Mouse (Mus musculus): ENCODE measurements at regions not wholly inside any gene's neighbourhood (a gene's known extent, or its start where the extent isn't known, plus 50 kb on each side); places are given as distances from the start of the nearest gene placed in this dataset.
"Not testable (repeated sequence)": the region's sequence is repeated elsewhere in the genome, so short reads cannot be mapped to it uniquely, and the experiment has no call there.

DNA sequence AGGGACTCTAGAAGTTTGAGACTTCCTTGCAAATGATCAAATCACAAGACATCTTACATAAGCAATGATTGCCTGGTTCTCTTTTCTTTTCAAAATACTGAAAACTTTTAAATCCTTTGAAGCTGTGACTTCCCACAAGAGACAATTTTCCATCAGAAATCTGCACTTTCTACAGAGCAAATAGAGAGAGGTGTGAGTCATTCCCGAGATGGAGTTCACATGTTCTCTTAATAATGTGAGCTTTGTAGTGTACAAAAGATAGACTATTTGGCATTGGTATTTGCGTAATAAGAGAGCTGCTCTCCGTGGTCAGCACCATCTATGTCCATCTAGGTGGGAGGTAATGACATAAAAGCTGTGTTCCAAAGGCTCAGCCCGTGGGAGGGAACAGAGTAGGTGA, 84.8 kb upstream of the Bet1 start:
- H3K4me3 ChIP-seq (ENCODE audit: insufficient read depth in 1 of 2, low read depth in 1 of 2, low read length in 2 of 2, poor library complexity in 1 of 2, severe bottlenecking in 1 of 2): no peak overlapping the region
- no peak overlapping the region for H3K9ac ChIP-seq (ENCODE audit: insufficient read depth, low read depth, low read length, poor library complexity, severe bottlenecking)
- no peaks in the 10 kb centered on the region for H3K36me3 ChIP-seq (ENCODE audit: control insufficient read depth, insufficient read depth, low read length, poor library complexity, severe bottlenecking)
- no peak for DNase-seq (ENCODE audit: low read depth, low spot score)
- H3K4me1 ChIP-seq (ENCODE audit: control insufficient read depth in 2 of 2, insufficient read depth in 2 of 2, low read length in 2 of 2, poor library complexity in 1 of 2): no peaks in the 10 kb centered on the region
- no peaks in the 10 kb centered on the region for H3K9me3 ChIP-seq (ENCODE audit: control insufficient read depth, insufficient read depth, low read depth, low read length)
- no peak for TF ChIP-seq CHD2 (IDR thresholded peaks at IDR 0.05; ENCODE audit: low read depth, low read length)
- TF ChIP-seq ZC3H11A (IDR thresholded peaks at IDR 0.05; ENCODE audit: borderline replicate concordance, low read depth, low read length): no peak
- TF ChIP-seq HCFC1 (IDR thresholded peaks at IDR 0.05; ENCODE audit: borderline replicate concordance, insufficient read depth, low read length): no peak
- no peak for TF ChIP-seq ZNF384 (IDR thresholded peaks at IDR 0.05; ENCODE audit: low read depth, low read length)
- TF ChIP-seq MAFK (IDR thresholded peaks at IDR 0.05; ENCODE audit: insufficient read depth, low read depth, low read length): no peak
- H3K27ac ChIP-seq (ENCODE audit: insufficient read depth, low read depth, low read length, poor library complexity, severe bottlenecking): no peak overlapping the region
- in situ Hi-C loops (cut with MboI; ENCODE audit: low sequenced_read_pairs in 2 of 2, unreplicated experiment in 2 of 2): no loop called here

DNA sequence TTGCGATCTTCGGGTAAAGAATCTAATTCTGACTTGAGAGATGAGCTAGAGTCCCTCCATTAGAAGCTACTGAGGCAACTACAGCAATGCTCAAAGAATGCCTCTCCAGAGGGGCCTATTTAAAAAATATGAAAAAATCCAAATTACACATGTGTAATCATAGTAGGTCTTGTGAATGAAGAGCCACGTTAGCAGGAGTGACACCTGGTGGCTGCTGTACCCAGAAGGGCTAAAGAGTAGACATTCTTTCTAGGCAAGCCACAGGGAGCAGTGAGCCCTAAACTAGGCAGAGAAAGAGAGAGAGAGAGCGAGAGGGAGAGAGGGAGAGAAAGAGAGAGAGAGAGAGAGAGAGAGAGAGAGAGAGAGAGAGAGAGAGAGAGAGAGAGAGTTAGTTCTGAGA, 100.9 kb upstream of the Bet1 start:
- Histone ChIP-seq H3K27ac (ENCODE audit: insufficient read depth, low read depth, low read length, poor library complexity, severe bottlenecking) (no peak overlapping the region), H3K9ac (ENCODE audit: insufficient read depth, low read depth, low read length, poor library complexity, severe bottlenecking) (no peak overlapping the region), H3K36me3 (ENCODE audit: control insufficient read depth, insufficient read depth, low read length, poor library complexity, severe bottlenecking) (no peaks in the 10 kb centered on the region), H3K9me3 (ENCODE audit: control insufficient read depth, insufficient read depth, low read depth, low read length) (no peaks in the 10 kb centered on the region), H3K4me1 (ENCODE audit: control insufficient read depth in 2 of 2, insufficient read depth in 2 of 2, low read length in 2 of 2, poor library complexity in 1 of 2) (no peaks in the 10 kb centered on the region), H3K4me3 (ENCODE audit: insufficient read depth in 1 of 2, low read depth in 1 of 2, low read length in 2 of 2, poor library complexity in 1 of 2, severe bottlenecking in 1 of 2) (no peak overlapping the region)
- DNase-seq (ENCODE audit: low read depth, low spot score): no peak
- in situ Hi-C loops (cut with MboI; ENCODE audit: low sequenced_read_pairs in 2 of 2, unreplicated experiment in 2 of 2): no loop called here
- TF ChIP-seq HCFC1 (IDR thresholded peaks at IDR 0.05; ENCODE audit: borderline replicate concordance, insufficient read depth, low read length) (no peak), ZC3H11A (IDR thresholded peaks at IDR 0.05; ENCODE audit: borderline replicate concordance, low read depth, low read length) (no peak), MAFK (IDR thresholded peaks at IDR 0.05; ENCODE audit: insufficient read depth, low read depth, low read length) (no peak), CHD2 (IDR thresholded peaks at IDR 0.05; ENCODE audit: low read depth, low read length) (no peak), ZNF384 (IDR thresholded peaks at IDR 0.05; ENCODE audit: low read depth, low read length) (no peak)

DNA sequence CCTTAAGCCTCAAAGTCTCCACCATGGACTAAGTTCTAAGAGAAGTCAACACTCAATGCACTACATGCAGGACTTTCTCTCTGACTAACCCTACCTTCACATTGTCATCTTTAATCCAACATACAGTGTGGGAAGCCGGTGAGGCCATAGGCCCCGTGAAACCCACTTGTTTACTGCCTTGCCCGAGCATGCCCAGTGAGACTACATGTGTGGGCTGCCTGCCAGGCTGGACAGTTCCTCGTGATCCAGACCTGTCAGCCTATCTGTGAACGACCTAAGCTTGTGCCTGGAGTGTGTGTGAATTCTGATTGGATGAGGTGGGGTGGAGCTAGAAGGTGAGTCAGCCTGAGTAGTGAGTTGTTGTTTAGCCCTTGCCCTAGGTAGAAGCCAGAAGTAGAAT, 104.2 kb upstream of the Bet1 start:
- DNase-seq (ENCODE audit: low read depth, low spot score); H3K4me1 ChIP-seq (ENCODE audit: control insufficient read depth in 2 of 2, insufficient read depth in 2 of 2, low read length in 2 of 2, poor library complexity in 1 of 2); H3K4me3 ChIP-seq (ENCODE audit: insufficient read depth in 1 of 2, low read depth in 1 of 2, low read length in 2 of 2, poor library complexity in 1 of 2, severe bottlenecking in 1 of 2); H3K27ac ChIP-seq (ENCODE audit: insufficient read depth, low read depth, low read length, poor library complexity, severe bottlenecking); H3K9me3 ChIP-seq (ENCODE audit: control insufficient read depth, insufficient read depth, low read depth, low read length); H3K9ac ChIP-seq (ENCODE audit: insufficient read depth, low read depth, low read length, poor library complexity, severe bottlenecking); in situ Hi-C loops (cut with MboI; ENCODE audit: low sequenced_read_pairs in 2 of 2, unreplicated experiment in 2 of 2); H3K36me3 ChIP-seq (ENCODE audit: control insufficient read depth, insufficient read depth, low read length, poor library complexity, severe bottlenecking): not testable (repeated sequence)

DNA sequence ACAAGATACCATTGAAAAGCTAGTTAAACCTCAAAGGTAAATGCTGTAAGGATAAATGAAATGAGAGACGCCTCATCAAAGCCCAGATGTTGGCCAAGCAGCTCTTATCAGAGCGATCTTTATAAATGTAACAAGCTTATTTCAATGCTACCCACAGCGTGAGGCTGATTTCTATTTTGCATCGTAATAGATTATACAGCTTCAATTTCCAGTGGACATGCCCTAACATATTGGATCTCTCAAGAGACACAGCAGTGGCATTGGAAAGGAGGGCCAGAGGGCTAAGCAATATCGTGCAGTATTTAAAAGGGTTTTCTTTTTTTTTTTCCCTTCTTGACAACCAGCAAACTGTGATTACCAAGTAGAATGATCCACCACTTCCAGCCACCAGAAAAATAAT, 106.5 kb upstream of the Bet1 start:
- H3K9ac ChIP-seq (ENCODE audit: insufficient read depth, low read depth, low read length, poor library complexity, severe bottlenecking): no peak overlapping the region
- in situ Hi-C loops (cut with MboI; ENCODE audit: low sequenced_read_pairs in 2 of 2, unreplicated experiment in 2 of 2): no loop called here
- no peak for TF ChIP-seq HCFC1 (IDR thresholded peaks at IDR 0.05; ENCODE audit: borderline replicate concordance, insufficient read depth, low read length)
- no peak overlapping the region for H3K4me3 ChIP-seq (ENCODE audit: insufficient read depth in 1 of 2, low read depth in 1 of 2, low read length in 2 of 2, poor library complexity in 1 of 2, severe bottlenecking in 1 of 2)
- H3K36me3 ChIP-seq (ENCODE audit: control insufficient read depth, insufficient read depth, low read length, poor library complexity, severe bottlenecking): no peaks in the 10 kb centered on the region
- no peak for DNase-seq (ENCODE audit: low read depth, low spot score)
- no peaks in the 10 kb centered on the region for H3K4me1 ChIP-seq (ENCODE audit: control insufficient read depth in 2 of 2, insufficient read depth in 2 of 2, low read length in 2 of 2, poor library complexity in 1 of 2)
- H3K27ac ChIP-seq (ENCODE audit: insufficient read depth, low read depth, low read length, poor library complexity, severe bottlenecking): no peak overlapping the region
- no peaks in the 10 kb centered on the region for H3K9me3 ChIP-seq (ENCODE audit: control insufficient read depth, insufficient read depth, low read depth, low read length)

DNA sequence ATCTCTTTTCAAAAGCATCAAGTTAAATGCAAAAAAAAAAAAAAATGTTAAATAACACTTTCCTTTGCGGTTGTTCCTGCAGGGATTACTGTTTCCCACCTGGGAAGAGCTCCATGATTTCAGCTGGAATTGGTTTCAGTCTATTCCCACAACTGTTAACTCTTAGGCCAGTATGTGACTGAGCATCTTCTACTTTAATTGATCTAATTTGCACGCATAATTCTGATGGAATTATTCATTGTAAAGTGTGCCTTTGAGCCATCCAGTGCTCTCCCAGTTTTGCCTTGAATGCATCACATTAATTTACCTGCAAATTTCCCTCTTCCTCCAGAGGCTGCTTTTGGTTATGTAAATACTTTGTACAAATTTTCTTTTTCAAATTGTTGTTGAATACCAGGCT, 114.4 kb upstream of the Bet1 start:
- no peak overlapping the region for H3K4me3 ChIP-seq (ENCODE audit: insufficient read depth in 1 of 2, low read depth in 1 of 2, low read length in 2 of 2, poor library complexity in 1 of 2, severe bottlenecking in 1 of 2)
- in situ Hi-C loops (cut with MboI; ENCODE audit: low sequenced_read_pairs in 2 of 2, unreplicated experiment in 2 of 2): no loop called here
- no peaks in the 10 kb centered on the region for H3K4me1 ChIP-seq (ENCODE audit: control insufficient read depth in 2 of 2, insufficient read depth in 2 of 2, low read length in 2 of 2, poor library complexity in 1 of 2)
- no peaks in the 10 kb centered on the region for H3K9me3 ChIP-seq (ENCODE audit: control insufficient read depth, insufficient read depth, low read depth, low read length)
- TF ChIP-seq MAFK (IDR thresholded peaks at IDR 0.05; ENCODE audit: insufficient read depth, low read depth, low read length) (no peak), ZNF384 (IDR thresholded peaks at IDR 0.05; ENCODE audit: low read depth, low read length) (no peak)
- no peaks in the 10 kb centered on the region for H3K36me3 ChIP-seq (ENCODE audit: control insufficient read depth, insufficient read depth, low read length, poor library complexity, severe bottlenecking)
- DNase-seq (ENCODE audit: low read depth, low spot score): no peak
- no peak overlapping the region for H3K27ac ChIP-seq (ENCODE audit: insufficient read depth, low read depth, low read length, poor library complexity, severe bottlenecking)
- H3K9ac ChIP-seq (ENCODE audit: insufficient read depth, low read depth, low read length, poor library complexity, severe bottlenecking): no peak overlapping the region
